Mouse (Mus musculus): ENCODE results near the gene Ssx2ip.

- TF ChIP-seq CTCF (IDR thresholded peaks at IDR 0.05; ENCODE audit: low read depth, low read length) (no peak), POLR2A (IDR thresholded peaks at IDR 0.05; ENCODE audit: extremely low read depth, insufficient read depth, low read length) (no peak)
Measured at GRCm38 (mm10) chr3:146447598-146447997, 43.2 kb downstream of the Ssx2ip start.
